Mouse (Mus musculus) urinary bladder, adult 2 months (tissue): ENCODE measurements at regions not wholly inside any gene's neighbourhood (a gene's known extent, or its start where the extent isn't known, plus 50 kb on each side); places are given as distances from the start of the nearest gene placed in this dataset.
"Not testable (repeated sequence)": the region's sequence is repeated elsewhere in the genome, so short reads cannot be mapped to it uniquely, and the experiment has no call there.

ENCODE experiments used
- DNase-seq: peaks from one replicate; pipeline ENCODE4 v3.0.0; 2022; ENCODE audit warnings: low spot score

- DNase-seq, result not testable (repeated sequence)
Measured at GRCm38 (mm10) chr13:102025547-102025946, 257.5 kb upstream of the Pik3r1 start.

- DNase-seq, result no peak
Measured at GRCm38 (mm10) chr13:102031416-102031815, 263.4 kb upstream of the Pik3r1 start.

- no peak for DNase-seq
Measured at GRCm38 (mm10) chr13:102034484-102034883, 266.5 kb upstream of the Pik3r1 start.

GRCm38 (mm10) chr13:102036001-102036400 lies 268.0 kb upstream of the Pik3r1 start:
- DNase-seq, result no peak

GRCm38 (mm10) chr13:102036819-102037624 lies 269.0 kb upstream of the Pik3r1 start:
- DNase-seq, result no peak

- DNase-seq, result no peak
Measured at GRCm38 (mm10) chr13:102060213-102060612, 292.2 kb upstream of the Pik3r1 start.

GRCm38 (mm10) chr13:102064590-102065273 lies 296.7 kb upstream of the Pik3r1 start:
- no peak for DNase-seq

- DNase-seq, result no peak
Measured at GRCm38 (mm10) chr13:102065274-102065640, 297.2 kb upstream of the Pik3r1 start.

- no peak for DNase-seq
Measured at GRCm38 (mm10) chr13:102065796-102066195, 297.8 kb upstream of the Pik3r1 start.

GRCm38 (mm10) chr13:102070740-102071139 lies 302.7 kb upstream of the Pik3r1 start:
- DNase-seq, result no peak

GRCm38 (mm10) chr13:102072366-102072765 lies 304.3 kb upstream of the Pik3r1 start:
- no peak for DNase-seq

GRCm38 (mm10) chr13:102087766-102088165 lies 319.7 kb upstream of the Pik3r1 start:
- DNase-seq, result no peak

- no peak for DNase-seq
Measured at GRCm38 (mm10) chr13:102089551-102089950, 321.5 kb upstream of the Pik3r1 start.

- DNase-seq, result no peak
Measured at GRCm38 (mm10) chr13:102094193-102094592, 326.2 kb upstream of the Pik3r1 start.

GRCm38 (mm10) chr13:102103161-102103560 lies 335.1 kb upstream of the Pik3r1 start:
- no peak for DNase-seq

- DNase-seq, result no peak
Measured at GRCm38 (mm10) chr13:102106188-102106587, 338.2 kb upstream of the Pik3r1 start.

- no peak for DNase-seq
Measured at GRCm38 (mm10) chr13:102108204-102108603, 340.2 kb upstream of the Pik3r1 start.

- DNase-seq, result no peak
Measured at GRCm38 (mm10) chr13:102108916-102109315, 340.9 kb upstream of the Pik3r1 start.

GRCm38 (mm10) chr13:102113941-102114340 lies 345.9 kb upstream of the Pik3r1 start:
- no peak for DNase-seq

- DNase-seq, result no peak
Measured at GRCm38 (mm10) chr13:102122341-102122740, 354.3 kb upstream of the Pik3r1 start.

GRCm38 (mm10) chr13:102127933-102128430 lies 360.0 kb upstream of the Pik3r1 start:
- no peak for DNase-seq

- no peak for DNase-seq
Measured at GRCm38 (mm10) chr13:102131459-102131858, 363.4 kb upstream of the Pik3r1 start.

- DNase-seq, result no peak
Measured at GRCm38 (mm10) chr13:102132154-102132553, 364.1 kb upstream of the Pik3r1 start.
